Mouse (Mus musculus): ENCODE measurements around the gene Arf3. TPM values are rescaled to one million over a fixed set of nuclear protein-coding genes. Genes with fewer than 3 reads are reported as not detected.
"Not testable (repeated sequence)": the region's sequence is repeated elsewhere in the genome, so short reads cannot be mapped to it uniquely, and the experiment has no call there.

Gene Arf3
- polyA plus RNA-seq (2016; fragmentation: Nextera tagmentation; extraction: Ambion mirVana) = 22.4 TPM in 2 replicates

GRCm38 (mm10) chr15:98762670-98763529 is at the start of gene Arf3:
Gene Arf3, minus strand, starts transcription at chr15:98763214.
- ATAC-seq = peak; percentile 84
- peaks cover 36% of the 10 kb centered on the region for H3K27me3 ChIP-seq (replicated peaks)
- WGBS (ENCODE audit: insufficient replicate concordance) = under 1% methylated on average over 67 of the region's 76 CpGs
- peak within 1 kb of the TSS; percentile 100 for H3K4me2 ChIP-seq
- H3K9me3 ChIP-seq (replicated peaks) = no peaks in the 10 kb centered on the region
- peaks cover 15% of the 10 kb centered on the region for H3K36me3 ChIP-seq
- peak within 1 kb of the TSS; percentile 87 for H3K9ac ChIP-seq
- peaks cover 28% of the 10 kb centered on the region for H3K4me1 ChIP-seq
- H3K4me3 ChIP-seq = peak within 1 kb of the TSS; percentile 93
- H3K27ac ChIP-seq = peak within 1 kb of the TSS; percentile 68

GRCm38 (mm10) chr15:98810212-98810611 is 47.2 kb upstream of the Arf3 start:
- 60% methylated on average over 6 of the region's 6 CpGs for WGBS (ENCODE audit: insufficient replicate concordance)
- not testable (repeated sequence) for H3K4me2 ChIP-seq; H3K4me3 ChIP-seq; H3K27ac ChIP-seq; H3K9ac ChIP-seq; H3K9me3 ChIP-seq (replicated peaks); ATAC-seq
- Histone ChIP-seq H3K27me3 (replicated peaks) (peaks cover 49% of the 10 kb centered on the region), H3K4me1 (peaks cover 32% of the 10 kb centered on the region), H3K36me3 (peaks cover 47% of the 10 kb centered on the region)

GRCm38 (mm10) chr15:98809390-98809789 is 46.4 kb upstream of the Arf3 start, which contains the start of gene Ddn:
Gene Ddn, minus strand, starts transcription at chr15:98809490.
- no peak for ATAC-seq
- Histone ChIP-seq H3K4me1 (peaks cover 37% of the 10 kb centered on the region), H3K9me3 (replicated peaks) (no peaks in the 10 kb centered on the region), H3K27ac (no peak within 1 kb of the TSS), H3K4me2 (no peak within 1 kb of the TSS), H3K27me3 (replicated peaks) (peaks cover 57% of the 10 kb centered on the region), H3K36me3 (peaks cover 39% of the 10 kb centered on the region), H3K4me3 (no peak within 1 kb of the TSS), H3K9ac (no peak within 1 kb of the TSS)
- 60% methylated on average over 3 of the region's 3 CpGs for WGBS (ENCODE audit: insufficient replicate concordance)

- no peak overlapping the region for H3K27ac ChIP-seq
- H3K4me1 ChIP-seq = peaks cover 41% of the 10 kb centered on the region
- 14% methylated on average over 6 of the region's 6 CpGs for WGBS (ENCODE audit: insufficient replicate concordance)
- no peak overlapping the region for H3K9ac ChIP-seq
- peaks cover 64% of the 10 kb centered on the region for H3K27me3 ChIP-seq (replicated peaks)
- H3K4me3 ChIP-seq = no peak overlapping the region
- peaks cover 32% of the 10 kb centered on the region for H3K36me3 ChIP-seq
- H3K4me2 ChIP-seq = no peak overlapping the region
- no peaks in the 10 kb centered on the region for H3K9me3 ChIP-seq (replicated peaks)
- no peak for ATAC-seq
These were observed 45.7 kb upstream of the Arf3 start for GRCm38 (mm10) chr15:98808651-98809134.

GRCm38 (mm10) chr15:98807895-98808650 is 45.1 kb upstream of the Arf3 start:
- no peak overlapping the region for H3K27ac ChIP-seq
- peaks cover 26% of the 10 kb centered on the region for H3K36me3 ChIP-seq
- H3K9ac ChIP-seq = 0 out of 2 replicates have a peak overlapping the region, but pooled peaks have one; percentile 19
- H3K4me1 ChIP-seq = peaks cover 47% of the 10 kb centered on the region
- H3K4me2 ChIP-seq = peak overlapping the region; percentile 69
- H3K27me3 ChIP-seq (replicated peaks) = peaks cover 70% of the 10 kb centered on the region
- WGBS (ENCODE audit: insufficient replicate concordance) = 3% methylated on average over 34 of the region's 34 CpGs
- H3K4me3 ChIP-seq = peak overlapping the region; percentile 45
- no peak for ATAC-seq
- no peaks in the 10 kb centered on the region for H3K9me3 ChIP-seq (replicated peaks)

GRCm38 (mm10) chr15:98806809-98807770 is 44.1 kb upstream of the Arf3 start:
- Histone ChIP-seq H3K4me1 (peaks cover 50% of the 10 kb centered on the region), H3K4me3 (peak overlapping the region; percentile 45), H3K36me3 (peaks cover 16% of the 10 kb centered on the region), H3K9ac (peak overlapping the region; percentile 44), H3K9me3 (replicated peaks) (no peaks in the 10 kb centered on the region), H3K27ac (no peak overlapping the region), H3K27me3 (replicated peaks) (peaks cover 80% of the 10 kb centered on the region), H3K4me2 (peak overlapping the region; percentile 69)
- ATAC-seq = peak; percentile 60
- 2% methylated on average over 58 of the region's 58 CpGs for WGBS (ENCODE audit: insufficient replicate concordance)

- Histone ChIP-seq H3K4me3 (peak overlapping the region; percentile 46), H3K36me3 (peaks cover 7% of the 10 kb centered on the region), H3K4me2 (peak overlapping the region; percentile 69), H3K9me3 (replicated peaks) (no peaks in the 10 kb centered on the region), H3K4me1 (peaks cover 50% of the 10 kb centered on the region), H3K9ac (peak overlapping the region; percentile 44), H3K27me3 (replicated peaks) (peaks cover 89% of the 10 kb centered on the region), H3K27ac (no peak overlapping the region)
- 10% methylated on average over 30 of the region's 30 CpGs for WGBS (ENCODE audit: insufficient replicate concordance)
- peak; percentile 13; the same call in 1 of the 2 replicates for ATAC-seq
These were observed 43.2 kb upstream of the Arf3 start for GRCm38 (mm10) chr15:98806071-98806808.

GRCm38 (mm10) chr15:98805324-98806040 is 42.5 kb upstream of the Arf3 start:
- Histone ChIP-seq H3K4me1 (peaks cover 50% of the 10 kb centered on the region), H3K27ac (no peak overlapping the region), H3K27me3 (replicated peaks) (peaks cover 96% of the 10 kb centered on the region), H3K9me3 (replicated peaks) (no peaks in the 10 kb centered on the region), H3K4me2 (peak overlapping the region; percentile 69), H3K9ac (peak overlapping the region; percentile 48; the same call in 1 of the 2 replicates), H3K4me3 (peak overlapping the region; percentile 46), H3K36me3 (no peaks in the 10 kb centered on the region; the same call in 1 of the 2 replicates)
- under 1% methylated on average over 64 of the region's 64 CpGs for WGBS (ENCODE audit: insufficient replicate concordance)
- no peak for ATAC-seq

- no peaks in the 10 kb centered on the region for H3K9me3 ChIP-seq (replicated peaks)
- H3K9ac ChIP-seq = no peak overlapping the region
- H3K27me3 ChIP-seq (replicated peaks) = peaks cover 100% of the 10 kb centered on the region
- peak overlapping the region; percentile 48 for H3K4me2 ChIP-seq
- WGBS (ENCODE audit: insufficient replicate concordance) = under 1% methylated on average over 32 of the region's 32 CpGs
- H3K36me3 ChIP-seq = no peaks in the 10 kb centered on the region
- peaks cover 50% of the 10 kb centered on the region for H3K4me1 ChIP-seq
- ATAC-seq = peak; percentile 44; the same call in 1 of the 2 replicates
- H3K27ac ChIP-seq = no peak overlapping the region
- peak overlapping the region; percentile 18; the same call in 1 of the 2 replicates for H3K4me3 ChIP-seq
These were observed 41.0 kb upstream of the Arf3 start for GRCm38 (mm10) chr15:98804054-98804453.

- Histone ChIP-seq H3K9ac (no peak overlapping the region), H3K27me3 (replicated peaks) (peaks cover 100% of the 10 kb centered on the region), H3K4me1 (peaks cover 46% of the 10 kb centered on the region), H3K4me3 (no peak overlapping the region), H3K4me2 (peak overlapping the region; percentile 48; the same call in 1 of the 2 replicates), H3K36me3 (no peaks in the 10 kb centered on the region), H3K9me3 (replicated peaks) (no peaks in the 10 kb centered on the region), H3K27ac (no peak overlapping the region)
- ATAC-seq = no peak
- 3% methylated on average over 8 of the region's 8 CpGs for WGBS (ENCODE audit: insufficient replicate concordance)
These were observed 39.9 kb upstream of the Arf3 start for GRCm38 (mm10) chr15:98802926-98803325.
